Mouse (Mus musculus) heart, embryonic 13.5 days (tissue): ENCODE measurements around the gene Styk1. TPM values are rescaled to one million over a fixed set of nuclear protein-coding genes. Genes with fewer than 3 reads are reported as not detected.

Source experiments
- ATAC-seq: fragments of 200-750 bp; cut with Nextera tagmentation; 2 replicates; pipeline ENCODE4 v1.8.0; 2017; ENCODE audit warnings: moderate TSS enrichment; ENCODE audit not compliant: insufficient number of reproducible peaks, low FRiP score, low TSS enrichment; ENCODE audit errors: extremely low read depth
- H3K27ac ChIP-seq: fragments of 300-500 bp; sonication (generic); replicated peaks from 2 replicates; pipeline ENCODE4 v1.5.1; 2015; ENCODE audit warnings: moderate library complexity, mild to moderate bottlenecking, inconsistent platforms
- H3K27me3 ChIP-seq: fragments of 300-500 bp; sonication (generic); replicated peaks from 2 replicates; pipeline ENCODE4 v1.6.1; 2015; ENCODE audit warnings: mild to moderate bottlenecking, inconsistent platforms
- H3K36me3 ChIP-seq: fragments of 300-500 bp; sonication (generic); 2 replicates; pipeline ENCODE4 v1.6.1; 2015; ENCODE audit warnings: mild to moderate bottlenecking, inconsistent platforms
- H3K4me1 ChIP-seq: fragments of 300-500 bp; sonication (generic); 2 replicates; pipeline ENCODE4 v1.6.1; 2015; ENCODE audit warnings: inconsistent platforms
- H3K4me2 ChIP-seq: fragments of 300-500 bp; sonication (generic); 2 replicates; pipeline ENCODE4 v1.6.1; 2015; ENCODE audit warnings: inconsistent platforms, mild to moderate bottlenecking, moderate library complexity
- H3K4me3 ChIP-seq: fragments of 300-500 bp; sonication (generic); 2 replicates; pipeline ENCODE4 v1.5.1; 2015; ENCODE audit warnings: moderate library complexity, mild to moderate bottlenecking, inconsistent platforms
- H3K9ac ChIP-seq: fragments of 300-500 bp; sonication (generic); 2 replicates; pipeline ENCODE4 v1.6.1; 2015; ENCODE audit warnings: inconsistent platforms, mild to moderate bottlenecking, moderate library complexity
- H3K9me3 ChIP-seq: fragments of 300-500 bp; sonication (generic); 2 replicates; pipeline ENCODE4 v1.6.1; 2016; ENCODE audit warnings: inconsistent platforms
- WGBS: fragments of 180-500 bp; shearing (Covaris S2); methylation state at CpG from one replicate; pipeline ENCODE4 v1.1.7; 2015; ENCODE audit warnings: mixed read lengths; 5-methylcytosine and 5-hydroxymethylcytosine counted together
- polyA plus RNA-seq: library from polyadenylated mRNA; unstranded; fragments of >200 nt; fragmentation: Nextera tagmentation; extraction: Ambion mirVana; gene quantifications from 2 replicates; pipeline ENCODE4 v1.2.1, GENCODE M21; 2015

Styk1 gene
- polyA plus RNA-seq, 1 experiment from 2014 or later: 1.1 TPM

GRCm38 (mm10) chr6:131276659-131277058, 76.7 kb downstream of the Styk1 start:
- Histone ChIP-seq H3K4me2 (no peak overlapping the region), H3K4me1 (no peaks in the 10 kb centered on the region), H3K27ac (no peak overlapping the region), H3K36me3 (peaks cover 24% of the 10 kb centered on the region), H3K4me3 (no peak overlapping the region), H3K27me3 (no peaks in the 10 kb centered on the region), H3K9ac (no peak overlapping the region), H3K9me3 (no peaks in the 10 kb centered on the region)
- WGBS: 78% methylated on average over 4 of the region's 4 CpGs
- no peak for ATAC-seq

GRCm38 (mm10) chr6:131272311-131272710, 81.1 kb downstream of the Styk1 start:
- Histone ChIP-seq H3K9me3 (no peaks in the 10 kb centered on the region), H3K4me2 (no peak overlapping the region), H3K36me3 (peaks cover 6% of the 10 kb centered on the region; the same call in 1 of the 2 replicates), H3K27me3 (no peaks in the 10 kb centered on the region), H3K4me3 (no peak overlapping the region), H3K4me1 (no peaks in the 10 kb centered on the region), H3K27ac (no peak overlapping the region), H3K9ac (no peak overlapping the region)
- no peak for ATAC-seq
- 86% methylated on average over 1 of the region's 1 CpGs for WGBS

GRCm38 (mm10) chr6:131270312-131270711, 83.1 kb downstream of the Styk1 start:
- H3K4me2 ChIP-seq: no peak overlapping the region
- WGBS: 33% methylated on average over 1 of the region's 1 CpGs
- no peak for ATAC-seq
- H3K36me3 ChIP-seq: no peaks in the 10 kb centered on the region
- no peak overlapping the region for H3K9ac ChIP-seq
- no peaks in the 10 kb centered on the region for H3K27me3 ChIP-seq
- no peaks in the 10 kb centered on the region for H3K4me1 ChIP-seq
- H3K27ac ChIP-seq: no peak overlapping the region
- no peak overlapping the region for H3K4me3 ChIP-seq
- H3K9me3 ChIP-seq: no peaks in the 10 kb centered on the region

- Histone ChIP-seq H3K36me3 (no peaks in the 10 kb centered on the region), H3K9ac (no peak overlapping the region), H3K27ac (no peak overlapping the region), H3K27me3 (no peaks in the 10 kb centered on the region), H3K4me1 (no peaks in the 10 kb centered on the region), H3K4me2 (no peak overlapping the region), H3K9me3 (no peaks in the 10 kb centered on the region), H3K4me3 (no peak overlapping the region)
- no peak for ATAC-seq
- WGBS: 80% methylated on average over 2 of the region's 2 CpGs
Observed at GRCm38 (mm10) chr6:131269599-131269998, 83.8 kb downstream of the Styk1 start.

GRCm38 (mm10) chr6:131264175-131264574, 89.2 kb downstream of the Styk1 start:
- H3K4me3 ChIP-seq: no peak overlapping the region
- no peaks in the 10 kb centered on the region for H3K36me3 ChIP-seq
- no peak for ATAC-seq
- H3K27me3 ChIP-seq: no peaks in the 10 kb centered on the region
- H3K9ac ChIP-seq: no peak overlapping the region
- H3K4me1 ChIP-seq: no peaks in the 10 kb centered on the region
- WGBS: 76% methylated on average over 5 of the region's 5 CpGs
- H3K4me2 ChIP-seq: no peak overlapping the region
- H3K9me3 ChIP-seq: no peaks in the 10 kb centered on the region
- no peak overlapping the region for H3K27ac ChIP-seq

GRCm38 (mm10) chr6:131262778-131263177, 90.6 kb downstream of the Styk1 start:
- Histone ChIP-seq H3K4me1 (no peaks in the 10 kb centered on the region), H3K4me2 (no peak overlapping the region), H3K27me3 (no peaks in the 10 kb centered on the region), H3K9ac (no peak overlapping the region), H3K9me3 (no peaks in the 10 kb centered on the region), H3K27ac (no peak overlapping the region), H3K4me3 (no peak overlapping the region), H3K36me3 (no peaks in the 10 kb centered on the region)
- no peak for ATAC-seq
- 59% methylated on average over 3 of the region's 3 CpGs for WGBS

GRCm38 (mm10) chr6:131262009-131262408, 91.4 kb downstream of the Styk1 start:
- WGBS: 72% methylated on average over 3 of the region's 3 CpGs
- ATAC-seq: no peak
- no peaks in the 10 kb centered on the region for H3K27me3 ChIP-seq
- no peak overlapping the region for H3K4me3 ChIP-seq
- no peaks in the 10 kb centered on the region for H3K36me3 ChIP-seq
- no peak overlapping the region for H3K27ac ChIP-seq
- 0 out of 2 replicates have a peak, but pooled peaks cover under 1% of the 10 kb centered on the region for H3K9me3 ChIP-seq
- H3K4me1 ChIP-seq: no peaks in the 10 kb centered on the region
- H3K4me2 ChIP-seq: no peak overlapping the region
- H3K9ac ChIP-seq: no peak overlapping the region

Other genes starting within 250 kb of the Styk1 start
- 0.13 TPM in 1 of 2 replicates, not detected in the other for gene Klra2, start 106.2 kb downstream of the Styk1 start, polyA plus RNA-seq
- 39.1 and 41.9 TPM in 2 replicates for gene Magohb, start 60.4 kb downstream of the Styk1 start, polyA plus RNA-seq
- 36.9 and 43.2 TPM in 2 replicates for gene Ybx3, start 34.9 kb upstream of the Styk1 start, polyA plus RNA-seq
- gene 5430401F13Rik, start 132.8 kb upstream of the Styk1 start, polyA plus RNA-seq: not detected in 2 replicates
- gene Gm6619, start 132.8 kb upstream of the Styk1 start, polyA plus RNA-seq: not detected in 2 replicates